Mouse (Mus musculus) liver, embryonic 13.5 days (tissue): Measurements from ENCODE around the gene Adcy10. TPM values are rescaled to one million over a fixed set of nuclear protein-coding genes. Genes with fewer than 3 reads are reported as not detected.
A peak's percentile ranks its signal among the peaks of the same experiment; 100 is the strongest.

Experiments
- ATAC-seq: fragments of 200-750 bp; cut with Nextera tagmentation; 2 replicates; pipeline ENCODE4 v1.8.0; 2017; ENCODE audit warnings: low read depth, mild to moderate bottlenecking, moderate number of reproducible peaks, moderate library complexity
- DNase-seq: peaks from one replicate; pipeline ENCODE4 v3.0.0; 2022
- H3K27ac ChIP-seq: fragments of 300-500 bp; sonication (generic); 2 replicates; pipeline ENCODE4 v1.5.1; 2015; ENCODE audit warnings: moderate library complexity, mild to moderate bottlenecking, inconsistent platforms
- H3K27me3 ChIP-seq: fragments of 300-500 bp; sonication (generic); 2 replicates; pipeline ENCODE4 v1.6.1; 2015; ENCODE audit warnings: mild to moderate bottlenecking, inconsistent platforms
- H3K36me3 ChIP-seq: fragments of 300-500 bp; sonication (generic); 2 replicates; pipeline ENCODE4 v1.6.1; 2015; ENCODE audit warnings: mild to moderate bottlenecking, inconsistent platforms
- H3K4me1 ChIP-seq: fragments of 300-500 bp; sonication (generic); replicated peaks from 2 replicates; pipeline ENCODE4 v1.6.1; 2015; ENCODE audit warnings: inconsistent platforms
- H3K4me2 ChIP-seq: fragments of 300-500 bp; sonication (generic); 2 replicates; pipeline ENCODE4 v1.6.1; 2015; ENCODE audit warnings: inconsistent platforms, mild to moderate bottlenecking, moderate library complexity
- H3K4me3 ChIP-seq: fragments of 300-500 bp; sonication (generic); replicated peaks from 2 replicates; pipeline ENCODE4 v1.5.1; 2015; ENCODE audit warnings: mild to moderate bottlenecking, inconsistent platforms
- H3K9ac ChIP-seq: fragments of 300-500 bp; sonication (generic); 2 replicates; pipeline ENCODE4 v1.6.1; 2015; ENCODE audit warnings: mild to moderate bottlenecking, inconsistent platforms
- H3K9me3 ChIP-seq: fragments of 300-500 bp; sonication (generic); replicated peaks from 2 replicates; pipeline ENCODE4 v1.6.1; 2016; ENCODE audit warnings: inconsistent platforms
- WGBS: fragments of 180-500 bp; shearing (Covaris S2); methylation state at CpG from one replicate; pipeline ENCODE4 v1.1.7; 2015; ENCODE audit not compliant: insufficient replicate concordance; 5-methylcytosine and 5-hydroxymethylcytosine counted together
- polyA plus RNA-seq: library from polyadenylated mRNA; unstranded; fragments of >200 nt; fragmentation: Nextera tagmentation; extraction: Ambion mirVana; gene quantifications from 2 replicates; pipeline ENCODE4 v1.2.1, GENCODE M21; 2015

Gene Adcy10
- polyA plus RNA-seq, 1 experiment from 2014 or later, result 0.05 TPM

DNA sequence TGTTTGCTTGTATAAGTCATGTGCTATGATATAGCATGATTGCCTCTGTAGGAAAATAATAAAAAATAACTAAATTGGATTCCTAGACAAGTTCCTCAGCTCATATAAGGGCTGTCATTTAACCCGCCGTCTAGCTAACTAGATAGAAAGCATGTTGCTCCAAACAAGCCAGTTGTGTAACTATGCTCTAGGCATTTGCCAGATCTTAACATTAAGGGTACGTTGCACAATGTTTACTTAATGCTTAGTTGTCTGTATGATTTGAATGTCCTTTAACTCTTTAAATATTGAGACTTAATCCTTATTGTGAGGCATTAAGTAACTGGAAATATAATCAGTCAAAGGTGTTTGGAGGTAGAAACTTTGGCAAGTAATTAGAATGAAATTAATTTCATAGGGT is 20.4 kb upstream of the Adcy10 start:
- 77% methylated on average over 3 of the region's 3 CpGs for WGBS
- H3K27ac ChIP-seq, result no peak overlapping the region
- DNase-seq (no peak), ATAC-seq (no peak)
- no peak overlapping the region for H3K4me2 ChIP-seq
- no peaks in the 10 kb centered on the region for H3K27me3 ChIP-seq
- H3K9ac ChIP-seq, result no peak overlapping the region
- no peak overlapping the region for H3K4me3 ChIP-seq
- peaks cover 28% of the 10 kb centered on the region for H3K4me1 ChIP-seq
- no peaks in the 10 kb centered on the region for H3K36me3 ChIP-seq
- H3K9me3 ChIP-seq, result no peaks in the 10 kb centered on the region

DNA sequence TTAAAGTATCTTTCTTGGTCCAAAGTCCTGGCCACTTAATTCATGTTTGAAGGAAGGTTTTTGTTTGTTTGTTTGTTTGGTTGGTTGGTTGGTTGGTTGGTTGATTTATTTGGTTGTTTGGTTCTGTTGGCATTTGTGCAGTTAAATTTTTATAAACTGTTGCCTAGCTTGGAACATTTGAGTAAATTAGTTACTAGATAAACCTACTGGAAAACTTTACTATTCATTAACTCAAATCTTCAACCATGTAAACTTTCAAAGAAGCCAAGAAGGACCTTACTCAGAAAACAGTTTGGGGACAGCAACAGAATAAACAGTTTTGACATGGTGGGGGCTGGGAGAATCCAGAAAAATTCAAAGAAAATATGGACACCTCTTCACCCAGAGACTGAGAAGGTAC is 16.0 kb upstream of the Adcy10 start:
- no peak overlapping the region for H3K4me2 ChIP-seq
- ATAC-seq (no peak), DNase-seq (no peak)
- no peaks in the 10 kb centered on the region for H3K9me3 ChIP-seq
- no peak overlapping the region for H3K9ac ChIP-seq
- no peak overlapping the region for H3K4me3 ChIP-seq
- H3K27ac ChIP-seq, result no peak overlapping the region
- peaks cover 17% of the 10 kb centered on the region for H3K4me1 ChIP-seq
- no peaks in the 10 kb centered on the region for H3K27me3 ChIP-seq
- H3K36me3 ChIP-seq, result no peaks in the 10 kb centered on the region

DNA sequence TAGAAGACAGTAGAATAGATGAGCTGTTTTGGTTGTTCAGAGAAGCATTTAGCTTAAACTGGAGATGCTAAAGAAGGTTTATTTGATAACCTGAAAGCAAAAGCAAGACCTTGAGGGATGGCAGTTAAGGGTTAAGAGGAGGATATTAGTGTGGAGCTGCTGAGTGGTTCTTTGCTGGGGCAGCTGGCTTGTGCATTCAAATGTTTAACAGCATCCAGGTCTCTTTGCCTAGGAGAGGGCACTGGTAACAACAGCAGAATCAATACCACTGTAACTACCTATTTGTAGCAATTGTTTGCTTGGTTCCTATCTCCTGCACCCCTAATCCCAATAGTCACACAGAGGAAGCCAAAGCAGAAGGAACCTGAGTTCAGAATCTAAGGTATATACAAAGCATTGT is 15.3 kb upstream of the Adcy10 start:
- DNase-seq (no peak), ATAC-seq (peak; percentile 12; the same call in 1 of the 2 replicates)
- no peak overlapping the region for H3K4me3 ChIP-seq
- peak overlapping the region; percentile 5; the same call in 1 of the 2 replicates for H3K27ac ChIP-seq
- no peak overlapping the region for H3K4me2 ChIP-seq
- no peaks in the 10 kb centered on the region for H3K9me3 ChIP-seq
- H3K9ac ChIP-seq, result no peak overlapping the region
- H3K36me3 ChIP-seq, result no peaks in the 10 kb centered on the region
- H3K4me1 ChIP-seq, result peaks cover 17% of the 10 kb centered on the region
- no peaks in the 10 kb centered on the region for H3K27me3 ChIP-seq

DNA sequence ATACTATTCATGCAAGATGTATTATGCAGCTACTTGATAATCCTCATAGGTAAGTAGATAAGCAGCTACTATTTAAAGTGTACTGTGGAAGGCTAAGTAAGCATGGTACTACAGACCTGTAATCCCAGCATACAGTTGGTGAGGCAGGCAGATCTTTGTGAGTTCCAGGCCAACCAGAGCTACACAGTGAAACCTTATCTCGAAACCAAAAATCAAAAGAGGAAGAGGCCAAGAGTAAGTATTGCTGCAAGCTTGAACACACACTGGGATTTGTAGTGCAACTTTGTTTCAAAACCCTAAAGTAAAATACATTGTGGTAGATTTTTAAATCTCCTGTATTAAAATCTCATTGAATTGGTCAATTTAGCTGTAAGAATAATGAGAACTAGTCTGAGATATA is 13.5 kb upstream of the Adcy10 start:
- WGBS, result 20% methylated on average over 1 of the region's 1 CpGs
- DNase-seq, result no peak
- H3K4me2 ChIP-seq, result no peak overlapping the region
- H3K27me3 ChIP-seq, result no peaks in the 10 kb centered on the region
- ATAC-seq, result no peak
- no peak overlapping the region for H3K9ac ChIP-seq
- 0 out of 2 replicates have a peak, but pooled peaks cover 4% of the 10 kb centered on the region for H3K36me3 ChIP-seq
- no peaks in the 10 kb centered on the region for H3K9me3 ChIP-seq
- no peak overlapping the region for H3K4me3 ChIP-seq
- H3K4me1 ChIP-seq, result peaks cover 17% of the 10 kb centered on the region
- H3K27ac ChIP-seq, result no peak overlapping the region

DNA sequence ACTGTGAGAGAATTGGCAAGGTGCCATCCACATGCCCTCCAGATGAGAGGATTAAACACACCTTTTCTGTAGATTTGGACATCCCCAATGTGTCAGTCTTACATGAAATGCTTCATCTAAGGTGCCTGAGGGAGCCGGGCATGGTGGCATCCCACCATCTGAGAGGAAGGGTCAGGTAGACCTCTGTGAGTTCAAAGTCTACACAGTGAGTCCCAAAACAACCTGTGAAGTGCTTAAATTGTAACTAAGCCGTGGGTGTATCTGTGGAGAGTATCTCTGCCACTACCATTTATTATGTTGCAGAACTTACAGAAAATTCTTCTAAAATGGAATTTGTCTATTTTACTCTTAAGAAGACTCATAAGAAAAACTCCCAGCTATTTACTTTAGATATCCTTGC is 1.1 kb downstream of the Adcy10 start:
- Histone ChIP-seq H3K27ac (no peak overlapping the region), H3K4me1 (peaks cover 10% of the 10 kb centered on the region), H3K9me3 (no peaks in the 10 kb centered on the region), H3K4me2 (no peak overlapping the region), H3K36me3 (peaks cover 4% of the 10 kb centered on the region), H3K9ac (no peak overlapping the region), H3K27me3 (no peaks in the 10 kb centered on the region), H3K4me3 (no peak overlapping the region)
- no peak for ATAC-seq
- DNase-seq, result no peak
- 68% methylated on average over 2 of the region's 2 CpGs for WGBS

DNA sequence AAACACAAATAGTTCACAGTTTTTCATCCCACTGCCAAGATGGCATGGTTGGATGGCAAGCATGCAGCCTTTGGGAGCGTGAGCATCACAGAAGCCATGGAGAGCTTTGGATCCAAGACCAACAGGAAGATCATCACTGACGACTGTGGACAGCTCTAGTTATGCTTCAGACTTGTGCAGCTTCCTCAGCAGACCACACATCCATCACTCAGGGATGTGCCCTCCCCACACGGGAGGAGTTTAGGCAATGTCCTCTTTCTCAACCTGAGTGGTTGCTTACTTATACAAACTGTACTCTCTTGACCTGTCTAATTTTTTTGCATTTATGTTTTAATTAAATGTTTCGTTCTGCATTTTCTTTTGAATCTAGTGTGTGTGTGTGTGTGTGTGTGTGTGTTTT is 4.2 kb downstream of the Adcy10 start:
- DNase-seq (no peak), ATAC-seq (no peak)
- Histone ChIP-seq H3K9me3 (no peaks in the 10 kb centered on the region), H3K9ac (no peak overlapping the region), H3K27ac (no peak overlapping the region), H3K36me3 (no peaks in the 10 kb centered on the region), H3K4me3 (no peak overlapping the region), H3K27me3 (no peaks in the 10 kb centered on the region), H3K4me1 (peaks cover 10% of the 10 kb centered on the region), H3K4me2 (no peak overlapping the region)
- 50% methylated on average over 4 of the region's 4 CpGs for WGBS

DNA sequence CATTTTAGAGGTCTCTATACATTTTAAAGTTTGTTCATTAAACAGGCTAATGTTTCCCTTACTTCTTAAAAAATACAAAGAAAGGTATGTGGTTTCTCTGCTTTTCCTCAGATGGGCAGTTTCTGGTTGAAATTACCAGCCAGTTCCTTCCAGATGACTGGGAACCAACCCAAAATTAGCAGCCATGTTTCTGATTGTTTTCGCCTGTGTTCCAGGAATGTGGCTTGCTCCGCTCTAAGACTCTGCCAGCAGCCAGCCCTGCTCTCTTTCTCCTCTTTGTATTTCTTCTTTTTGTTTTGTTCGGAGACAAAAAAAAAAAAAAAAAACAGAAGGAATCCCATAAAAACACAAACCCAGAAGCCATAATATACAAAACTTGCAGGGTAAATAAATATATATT is 13.9 kb downstream of the Adcy10 start:
- no peak for ATAC-seq
- Histone ChIP-seq H3K9me3 (no peaks in the 10 kb centered on the region), H3K4me2 (no peak overlapping the region), H3K9ac (no peak overlapping the region), H3K27me3 (no peaks in the 10 kb centered on the region), H3K27ac (no peak overlapping the region), H3K4me3 (no peak overlapping the region), H3K4me1 (peaks cover 5% of the 10 kb centered on the region; the same call in 1 of the 2 replicates), H3K36me3 (no peaks in the 10 kb centered on the region)
- 62% methylated on average over 3 of the region's 3 CpGs for WGBS
- no peak for DNase-seq

DNA sequence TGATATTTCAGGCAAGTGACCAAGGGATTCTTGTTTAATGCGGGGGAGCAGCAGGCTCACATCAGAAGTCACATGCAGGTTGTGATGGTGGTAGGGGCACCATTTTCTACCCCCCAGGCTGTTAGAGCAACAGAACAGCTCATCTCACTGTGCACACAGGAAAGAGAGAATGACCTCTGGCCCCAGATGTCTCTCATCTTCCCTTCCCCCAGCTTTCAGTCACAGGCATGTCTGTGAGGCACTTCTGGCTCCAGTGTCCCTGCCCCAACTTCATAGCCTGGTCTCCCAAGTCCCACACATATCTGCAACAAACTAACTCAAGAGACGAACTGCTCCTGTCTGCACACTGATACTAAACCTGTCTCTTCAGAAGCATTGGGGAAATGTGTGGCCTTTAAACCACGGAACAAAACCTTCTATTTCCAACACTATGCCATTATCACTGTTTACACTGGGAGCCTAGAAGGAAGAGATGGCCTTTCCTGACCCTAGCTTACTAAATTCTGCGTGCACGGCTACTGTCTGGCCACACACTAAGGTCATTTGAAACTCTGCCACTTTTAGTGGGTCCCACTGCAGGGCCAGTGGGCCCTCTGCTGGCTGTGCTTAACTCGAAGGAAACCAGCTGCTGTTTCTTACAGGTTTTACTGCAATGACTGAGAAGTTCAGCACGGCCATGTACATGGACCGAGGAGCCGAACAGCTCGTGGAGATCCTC is 18.5 kb downstream of the Adcy10 start:
- H3K27me3 ChIP-seq, result no peaks in the 10 kb centered on the region
- H3K27ac ChIP-seq, result 0 out of 2 replicates have a peak overlapping the region, but pooled peaks have one; percentile 4
- 39% methylated on average over 10 of the region's 10 CpGs for WGBS
- no peaks in the 10 kb centered on the region for H3K36me3 ChIP-seq
- 0 out of 2 replicates have a peak overlapping the region, but pooled peaks have one; percentile 13 for H3K4me2 ChIP-seq
- no peak for DNase-seq
- no peak overlapping the region for H3K4me3 ChIP-seq
- ATAC-seq, result peak; percentile 66
- peaks cover 8% of the 10 kb centered on the region; the same call in 1 of the 2 replicates for H3K4me1 ChIP-seq
- H3K9ac ChIP-seq, result no peak overlapping the region
- no peaks in the 10 kb centered on the region for H3K9me3 ChIP-seq

DNA sequence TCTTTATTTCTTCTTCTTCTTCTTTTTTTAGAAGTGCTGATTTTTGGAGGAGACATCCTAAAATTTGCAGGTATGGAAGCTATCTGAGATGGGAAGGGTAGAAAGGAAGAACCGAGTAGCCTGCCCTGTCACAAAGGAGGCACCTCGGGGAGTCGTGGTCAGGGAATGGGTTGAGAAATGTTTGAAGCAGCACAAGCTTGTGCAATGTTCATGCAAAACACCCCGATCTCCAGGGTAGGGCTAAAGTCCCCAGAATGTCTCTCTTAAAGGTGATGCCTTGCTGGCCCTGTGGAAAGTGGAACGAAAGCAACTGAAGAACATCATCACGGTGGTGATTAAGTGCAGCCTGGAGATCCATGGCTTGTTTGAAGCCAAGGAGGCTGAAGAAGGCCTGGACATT is 21.3 kb downstream of the Adcy10 start:
- no peaks in the 10 kb centered on the region for H3K36me3 ChIP-seq
- H3K9me3 ChIP-seq, result no peaks in the 10 kb centered on the region
- H3K9ac ChIP-seq, result no peak overlapping the region
- H3K4me3 ChIP-seq, result no peak overlapping the region
- ATAC-seq (no peak), DNase-seq (no peak)
- H3K27ac ChIP-seq, result no peak overlapping the region
- WGBS, result 55% methylated on average over 6 of the region's 6 CpGs
- H3K4me1 ChIP-seq, result peaks cover 8% of the 10 kb centered on the region; the same call in 1 of the 2 replicates
- no peaks in the 10 kb centered on the region for H3K27me3 ChIP-seq
- no peak overlapping the region for H3K4me2 ChIP-seq

DNA sequence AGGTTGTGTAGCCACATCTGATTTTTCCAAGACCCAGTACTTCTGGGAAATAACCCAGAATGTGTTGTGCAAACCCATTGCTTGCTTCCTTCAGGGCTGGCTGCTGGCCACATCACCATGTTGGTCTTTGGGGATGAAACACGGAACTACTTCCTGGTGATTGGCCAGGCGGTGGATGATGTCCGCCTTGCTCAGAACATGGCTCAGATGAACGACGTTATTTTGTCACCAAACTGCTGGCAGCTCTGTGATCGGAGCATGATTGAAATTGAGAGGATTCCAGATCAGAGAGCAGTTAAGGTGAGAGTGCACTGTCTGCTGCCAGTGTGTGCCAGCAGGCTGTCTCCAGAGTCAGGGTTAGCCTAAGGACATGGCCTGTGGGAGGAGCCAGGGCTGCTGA is 25.2 kb downstream of the Adcy10 start:
- H3K4me2 ChIP-seq, result no peak overlapping the region
- H3K9me3 ChIP-seq, result no peaks in the 10 kb centered on the region
- no peak overlapping the region for H3K4me3 ChIP-seq
- ATAC-seq (no peak), DNase-seq (no peak)
- H3K27ac ChIP-seq, result no peak overlapping the region
- no peaks in the 10 kb centered on the region for H3K4me1 ChIP-seq
- H3K36me3 ChIP-seq, result no peaks in the 10 kb centered on the region
- 85% methylated on average over 6 of the region's 6 CpGs for WGBS
- no peak overlapping the region for H3K9ac ChIP-seq
- H3K27me3 ChIP-seq, result no peaks in the 10 kb centered on the region

DNA sequence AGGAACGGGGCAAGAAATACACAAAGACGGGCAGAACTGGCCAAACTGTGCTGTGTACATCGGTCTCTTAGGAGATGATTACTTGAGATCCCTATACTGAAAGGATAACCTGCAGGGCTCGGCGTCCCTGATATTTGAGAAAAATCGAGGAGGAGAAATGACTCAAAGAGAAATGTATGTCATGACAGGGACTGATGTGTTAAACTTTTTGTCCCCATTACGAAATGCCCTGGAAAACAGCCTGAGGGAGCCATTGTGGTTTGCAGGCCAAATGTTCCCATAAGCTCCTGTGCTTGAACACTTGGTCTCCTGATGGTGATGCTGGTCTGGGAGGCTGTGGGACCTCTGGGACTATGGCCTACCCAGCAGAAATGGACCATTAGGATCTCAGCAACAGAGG is 35.7 kb downstream of the Adcy10 start:
- Histone ChIP-seq H3K9ac (no peak overlapping the region), H3K4me1 (no peaks in the 10 kb centered on the region), H3K4me3 (no peak overlapping the region), H3K9me3 (no peaks in the 10 kb centered on the region), H3K4me2 (no peak overlapping the region), H3K27ac (no peak overlapping the region), H3K36me3 (no peaks in the 10 kb centered on the region), H3K27me3 (no peaks in the 10 kb centered on the region)
- ATAC-seq (no peak), DNase-seq (no peak)
- 69% methylated on average over 7 of the region's 7 CpGs for WGBS

DNA sequence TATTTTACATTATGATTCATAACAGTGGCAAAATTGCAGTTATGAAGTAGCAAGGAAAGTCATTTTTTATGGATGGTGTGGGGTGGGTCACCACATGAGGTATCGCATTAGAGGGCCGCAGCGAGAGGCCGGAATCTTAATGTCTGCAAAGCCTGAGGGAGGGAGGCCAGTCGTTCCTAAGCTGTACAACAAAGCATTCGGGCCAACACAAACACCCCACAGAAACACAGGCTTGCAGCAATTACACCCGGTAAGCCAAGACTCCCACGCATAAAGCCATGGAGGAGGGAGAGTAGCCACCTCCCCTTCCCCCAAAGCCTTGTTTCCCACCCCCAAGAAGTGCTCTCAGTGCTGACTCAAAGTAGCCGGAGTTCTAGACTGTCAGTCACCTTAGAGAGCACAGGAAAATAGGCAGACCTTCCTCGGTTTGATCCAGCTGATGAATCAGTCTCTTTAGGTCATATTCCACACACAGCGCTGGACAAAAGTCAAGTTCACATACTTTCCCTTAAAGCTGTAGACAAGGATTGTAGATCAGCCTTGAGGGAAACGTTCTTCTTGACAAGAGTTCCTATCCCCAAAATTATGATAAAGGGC is 51.2 kb downstream of the Adcy10 start:
- Histone ChIP-seq H3K4me3 (no peak overlapping the region), H3K4me2 (no peak overlapping the region), H3K27me3 (no peaks in the 10 kb centered on the region), H3K9ac (no peak overlapping the region), H3K36me3 (no peaks in the 10 kb centered on the region), H3K27ac (no peak overlapping the region), H3K4me1 (no peaks in the 10 kb centered on the region), H3K9me3 (no peaks in the 10 kb centered on the region)
- no peak for ATAC-seq
- 73% methylated on average over 12 of the region's 12 CpGs for WGBS
- DNase-seq, result no peak
